Mouse (Mus musculus): ENCODE measurements around the gene Sigmar1.

DNA sequence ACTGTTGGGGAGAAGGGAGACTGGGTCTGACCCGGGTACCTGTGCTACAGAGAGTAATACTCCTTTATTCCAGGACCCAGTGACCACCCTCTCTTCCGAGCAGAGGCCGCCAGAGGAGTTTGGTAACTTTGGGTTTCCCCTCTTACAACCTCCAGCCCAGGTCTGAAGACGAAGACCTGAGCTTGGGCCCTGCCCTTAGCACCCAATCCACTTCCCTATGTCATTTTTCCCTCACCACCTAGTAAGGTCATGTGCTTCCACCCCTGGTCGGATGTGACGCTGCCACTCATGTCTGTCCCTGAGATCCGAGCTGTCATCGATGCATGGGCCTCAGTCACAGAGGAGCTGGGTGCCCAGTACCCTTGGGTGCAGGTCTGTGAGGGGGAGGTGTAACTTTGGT lies 483 bp upstream of the Sigmar1 start:
- TF ChIP-seq JUND (conservative IDR thresholded peaks at IDR 0.05; ENCODE audit: low read depth, low read length) = no peak
- no peak for TF ChIP-seq MYC (IDR thresholded peaks at IDR 0.05; ENCODE audit: low read depth, low read length)
- TF ChIP-seq EP300 (IDR thresholded peaks at IDR 0.05; ENCODE audit: low read length) = no peak
- no peak for TF ChIP-seq CTCF (conservative IDR thresholded peaks at IDR 0.05 in 1 of 2, IDR thresholded peaks at IDR 0.05 in 1 of 2; ENCODE audit: low read depth in 2 of 2, low read length in 2 of 2)
- TF ChIP-seq POLR2A (IDR thresholded peaks at IDR 0.05; ENCODE audit: low read depth, low read length) = no peak
- no peak for TF ChIP-seq MAX (IDR thresholded peaks at IDR 0.05; ENCODE audit: low read length)
- no peak for TF ChIP-seq UBTF (IDR thresholded peaks at IDR 0.05; ENCODE audit: low read depth, low read length)
- no peak for TF ChIP-seq ZKSCAN1 (IDR thresholded peaks at IDR 0.05; ENCODE audit: borderline replicate concordance, low read depth, low read length)
- no peak for TF ChIP-seq USF1 (IDR thresholded peaks at IDR 0.05; ENCODE audit: low read depth, low read length)
- no peak for TF ChIP-seq RCOR1 (conservative IDR thresholded peaks at IDR 0.05; ENCODE audit: low read depth, low read length)
- TF ChIP-seq ZNF384 (IDR thresholded peaks at IDR 0.05; ENCODE audit: low read depth, low read length) = no peak

All from CH12.LX (cell line).